Mouse (Mus musculus): ENCODE results near the gene 1700001P01Rik. TPM values are rescaled to one million over a fixed set of nuclear protein-coding genes. Genes with fewer than 3 reads are reported as not detected.

The 1700001P01Rik gene
- not detected for total RNA-seq (2022)

DNA sequence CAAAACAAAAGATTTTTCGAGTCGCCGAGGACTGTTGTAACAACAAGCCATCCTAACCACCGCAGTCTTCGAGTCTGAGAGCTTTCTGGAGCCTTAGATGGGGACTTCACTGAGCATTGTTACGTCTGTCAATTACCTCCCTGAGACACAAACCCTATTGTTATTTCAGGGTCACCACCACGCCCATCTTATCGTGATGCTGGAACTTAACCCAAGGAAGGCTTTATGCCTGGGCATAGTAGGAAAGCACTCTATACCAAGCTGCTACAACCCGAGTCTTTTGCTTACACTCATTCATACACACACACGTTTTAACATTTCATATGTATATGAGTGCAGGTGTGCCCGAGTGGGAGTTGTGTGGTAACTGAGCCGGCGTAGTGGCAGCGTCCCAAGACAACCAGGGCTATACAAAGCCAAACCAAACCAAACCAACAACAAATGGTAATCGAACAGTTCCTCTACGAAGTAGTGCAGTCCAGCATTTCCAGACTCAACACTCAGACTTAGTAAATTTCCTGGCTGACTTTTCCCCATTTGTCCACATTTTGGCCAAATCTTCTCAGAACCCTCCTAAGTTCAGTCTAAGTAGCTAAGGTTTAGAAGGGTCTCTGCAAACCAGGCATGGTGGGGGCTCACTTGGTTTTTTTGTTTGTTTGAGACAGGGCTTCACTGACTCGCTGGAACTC is at the start of gene 1700001P01Rik:
1700001P01Rik (minus strand) TSS at position 111 of the 689 bp plus-strand sequence.
- DNase-seq (ENCODE audit: low spot score): no peak

GRCm38 (mm10) chr11:97825295-97825694 is 49.6 kb upstream of the 1700001P01Rik start:
- DNase-seq (ENCODE audit: low spot score): no peak

- no peak for DNase-seq (ENCODE audit: low spot score)
Observed at GRCm38 (mm10) chr11:97824895-97825294, 49.2 kb upstream of the 1700001P01Rik start.

GRCm38 (mm10) chr11:97824168-97824567 is 48.5 kb upstream of the 1700001P01Rik start:
- DNase-seq (ENCODE audit: low spot score): no peak

DNA sequence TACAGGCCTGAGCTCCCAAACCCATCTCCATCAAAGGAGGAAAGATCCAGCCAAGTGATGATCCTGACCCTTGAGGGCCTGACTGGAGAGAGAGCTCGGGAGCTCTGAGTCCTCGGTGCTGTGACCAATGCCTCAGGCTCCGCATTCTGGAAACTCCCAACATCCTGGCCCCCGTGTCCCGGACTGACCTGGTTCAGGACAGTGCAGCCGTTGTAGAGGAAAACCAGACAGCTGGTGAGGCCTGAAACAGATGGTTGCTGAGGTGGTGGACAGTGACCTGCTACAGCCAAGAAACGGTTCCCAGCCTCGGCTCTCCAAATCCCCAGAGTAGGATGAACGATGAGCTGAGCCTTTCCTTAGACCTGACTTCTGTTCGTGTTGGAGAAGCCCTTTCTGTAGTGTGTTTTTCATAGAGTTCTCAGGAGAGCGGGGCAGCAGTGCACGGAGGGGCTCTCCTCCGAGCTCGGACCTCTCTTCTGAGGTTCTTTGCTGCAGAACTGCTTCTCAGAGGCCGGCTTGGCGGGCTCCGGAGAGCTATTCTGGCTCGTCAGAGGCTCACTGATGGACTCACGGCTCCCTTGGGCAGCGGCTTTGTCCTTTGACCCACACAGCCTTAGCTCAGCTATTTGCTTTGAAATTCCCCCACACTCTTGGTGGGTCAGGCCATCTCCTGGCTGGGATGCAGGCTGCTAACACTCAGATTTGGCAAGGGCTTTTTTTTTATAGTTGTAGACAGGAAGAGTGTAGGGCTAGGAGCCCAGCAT is 47.3 kb upstream of the 1700001P01Rik start:
- DNase-seq (ENCODE audit: low spot score): no peak

GRCm38 (mm10) chr11:97821401-97822064 is 45.8 kb upstream of the 1700001P01Rik start:
- no peak for DNase-seq (ENCODE audit: low spot score)

- DNase-seq (ENCODE audit: low spot score): no peak
Observed at GRCm38 (mm10) chr11:97820840-97821239, 45.1 kb upstream of the 1700001P01Rik start.

DNA sequence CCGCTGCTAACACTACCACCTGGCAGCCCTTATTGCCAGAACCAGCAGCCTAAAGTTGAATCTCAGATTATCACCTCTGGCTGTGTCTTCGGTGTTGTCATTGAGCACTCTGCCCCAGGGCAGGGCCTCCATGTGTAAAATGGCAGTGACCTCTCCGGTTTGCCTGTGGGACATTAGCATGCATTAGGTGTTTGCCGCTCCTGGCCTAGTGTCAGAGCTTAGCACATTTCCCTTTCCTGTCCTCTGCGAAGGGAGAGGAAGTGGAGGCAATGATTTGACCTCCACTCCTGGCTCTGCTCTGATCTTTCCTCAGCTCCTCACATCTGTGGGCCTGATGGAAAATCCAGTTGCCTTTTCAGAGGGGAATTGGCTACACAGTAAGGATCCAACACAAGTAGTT is 44.2 kb upstream of the 1700001P01Rik start:
- peak; percentile 70 for DNase-seq (ENCODE audit: low spot score)

DNA sequence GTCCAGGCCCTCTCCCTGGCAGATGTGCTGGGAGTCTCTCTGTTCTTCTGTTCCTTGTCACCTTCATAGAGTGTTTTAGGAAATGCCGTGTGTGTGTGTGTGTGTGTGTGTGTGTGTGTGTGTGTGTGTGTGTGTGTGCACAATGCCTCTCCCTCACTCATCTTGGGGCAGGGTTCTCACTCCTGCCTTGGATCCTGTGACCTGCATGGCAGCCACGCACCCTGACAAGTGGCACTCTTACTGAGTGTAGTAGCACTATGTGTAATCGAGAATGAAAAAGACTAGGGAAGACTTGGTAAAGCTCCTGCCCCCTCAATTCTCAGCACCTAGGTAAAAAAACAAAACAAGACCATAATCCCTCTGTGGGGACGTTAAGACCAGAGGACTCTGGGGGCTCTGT is 43.4 kb upstream of the 1700001P01Rik start:
- no peak for DNase-seq (ENCODE audit: low spot score)

DNA sequence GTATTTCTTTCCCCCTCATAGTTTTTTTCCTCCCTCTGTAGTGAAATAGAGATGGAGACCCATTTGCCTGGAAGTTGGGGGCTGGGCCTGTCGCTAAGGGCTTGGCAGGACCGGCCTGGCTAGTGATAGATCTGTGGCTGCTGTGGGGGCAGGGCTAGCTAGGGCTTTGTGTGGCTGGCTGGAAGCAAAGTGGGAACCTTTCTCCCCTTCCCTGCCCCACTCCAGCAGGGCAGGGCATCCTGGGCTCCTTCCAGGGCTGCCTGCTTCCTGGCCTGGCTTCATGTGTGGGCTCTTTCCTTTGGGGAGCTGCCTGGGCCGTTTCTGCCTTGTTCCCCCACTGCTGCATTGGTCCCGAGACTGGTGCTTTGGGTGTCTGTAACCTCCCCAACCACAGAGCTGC is 42.9 kb upstream of the 1700001P01Rik start:
- DNase-seq (ENCODE audit: low spot score): no peak

- no peak for DNase-seq (ENCODE audit: low spot score)
Observed at GRCm38 (mm10) chr11:97818003-97818402, 42.3 kb upstream of the 1700001P01Rik start.

DNA sequence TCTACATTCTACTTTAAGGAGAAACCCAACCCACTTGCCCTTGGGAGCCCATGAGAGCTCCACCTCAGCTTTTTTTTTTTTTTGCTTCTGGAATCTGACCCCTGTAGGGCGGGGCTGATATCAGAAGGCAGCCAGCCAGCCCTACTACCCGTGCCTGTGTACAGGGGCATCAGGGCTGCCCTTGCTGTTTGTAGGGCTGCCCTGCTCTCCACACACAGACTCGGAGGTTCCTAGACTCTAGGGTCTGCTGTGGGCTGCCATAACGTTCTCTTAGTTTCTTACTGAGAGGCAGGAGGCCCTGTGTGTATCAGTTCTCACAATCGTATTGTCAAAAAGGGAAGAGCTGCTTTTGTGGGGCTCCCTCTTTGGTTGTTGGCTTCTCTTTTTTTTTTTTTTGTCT is 41.7 kb upstream of the 1700001P01Rik start:
- no peak for DNase-seq (ENCODE audit: low spot score)

DNA sequence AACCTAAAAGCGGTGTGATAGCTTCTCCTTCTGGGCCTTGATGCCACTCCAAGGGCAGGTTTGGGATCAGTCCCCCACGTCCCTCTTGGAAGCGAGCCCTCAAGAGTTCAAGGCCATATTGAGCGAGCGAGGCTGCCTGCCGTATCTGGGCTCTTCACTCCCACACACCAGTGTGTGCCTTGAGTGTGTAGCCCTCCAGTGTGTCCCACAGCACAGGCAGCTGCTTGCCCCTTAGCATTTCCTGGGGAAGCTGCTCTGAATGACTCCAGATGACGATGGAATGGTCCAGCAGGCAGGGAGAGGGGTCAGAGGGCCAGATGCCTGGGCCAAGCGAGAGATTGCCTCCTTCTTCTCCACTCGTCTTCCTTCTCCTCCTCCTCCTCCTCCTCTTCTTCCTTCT is 41.2 kb upstream of the 1700001P01Rik start:
- no peak for DNase-seq (ENCODE audit: low spot score)

DNA sequence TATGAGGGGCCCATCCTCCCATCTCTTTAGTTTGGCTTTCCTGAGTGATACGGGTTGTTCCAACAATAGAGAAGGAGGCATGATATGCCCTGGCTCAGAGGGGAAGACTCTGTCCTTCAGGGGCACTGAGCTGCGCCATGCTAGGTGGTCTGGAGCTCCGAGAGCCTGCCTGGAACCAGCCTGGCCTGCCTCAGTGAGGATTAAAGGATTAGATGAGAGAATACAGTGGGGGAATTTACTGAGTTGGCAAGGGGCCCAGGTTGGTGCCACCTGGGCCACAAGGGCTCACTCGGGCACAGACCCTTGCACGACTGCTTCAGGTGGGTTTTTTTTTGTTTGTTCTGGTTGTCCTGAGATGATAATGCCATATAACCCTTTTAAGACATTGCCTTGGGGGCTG is 40.5 kb upstream of the 1700001P01Rik start:
- DNase-seq (ENCODE audit: low spot score): no peak

DNA sequence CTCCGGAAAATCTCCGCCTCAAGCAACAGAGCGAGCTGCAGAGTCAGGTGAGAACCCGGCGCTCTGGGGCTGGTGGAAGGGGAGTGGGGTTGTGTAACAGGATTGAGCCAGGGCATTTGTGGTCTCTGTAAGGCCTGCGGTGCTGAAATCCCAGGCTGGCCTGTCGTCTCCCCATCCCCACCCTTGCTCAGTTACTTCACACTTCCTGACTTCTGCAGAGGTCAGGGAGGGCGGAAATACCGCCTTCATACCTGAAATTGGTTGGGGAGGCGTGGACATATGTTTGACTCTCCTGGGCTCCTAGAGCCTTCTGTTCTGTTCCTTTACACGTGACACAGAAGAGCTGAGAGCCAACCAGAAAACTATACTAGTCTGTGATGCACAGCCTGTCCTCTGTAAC is 40.0 kb upstream of the 1700001P01Rik start:
- DNase-seq (ENCODE audit: low spot score): no peak

DNA sequence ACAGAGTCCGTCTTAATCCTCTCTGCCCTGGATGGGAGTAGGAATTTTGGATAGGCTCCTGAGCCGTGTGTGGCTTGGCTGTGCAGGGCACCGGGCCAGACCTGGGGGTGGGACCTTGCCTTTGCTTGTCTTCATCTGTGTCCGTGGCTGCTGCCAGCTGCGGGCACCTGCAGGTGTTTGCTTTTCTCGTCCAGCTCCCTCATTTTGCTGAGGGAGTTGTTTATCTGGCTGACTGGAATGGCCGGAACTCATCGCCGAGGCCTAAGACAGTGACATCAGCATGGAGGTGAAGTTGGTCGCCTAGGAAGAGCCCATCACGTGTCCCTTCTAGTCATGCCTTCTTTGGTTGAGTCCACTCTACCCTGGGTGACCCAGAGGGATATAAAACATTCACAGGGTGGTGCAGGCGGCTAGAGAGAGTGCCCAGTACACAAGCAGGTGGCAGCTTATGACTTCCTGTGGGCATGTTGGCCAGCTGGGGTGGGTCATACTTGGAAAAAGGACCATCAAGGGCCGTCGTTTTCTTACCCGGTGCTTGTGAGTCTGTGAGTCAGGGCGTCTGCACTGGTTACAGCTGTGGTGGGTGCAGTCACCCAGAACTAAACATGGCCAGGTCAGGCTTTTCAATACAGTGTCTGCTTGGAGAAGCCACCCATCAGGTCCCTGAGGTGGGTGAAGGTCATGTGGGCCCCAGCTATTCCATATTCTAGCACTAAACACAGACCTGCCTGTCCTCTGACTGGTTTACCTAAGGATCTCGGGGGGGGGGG is 38.2 kb upstream of the 1700001P01Rik start:
- no peak for DNase-seq (ENCODE audit: low spot score)

DNA sequence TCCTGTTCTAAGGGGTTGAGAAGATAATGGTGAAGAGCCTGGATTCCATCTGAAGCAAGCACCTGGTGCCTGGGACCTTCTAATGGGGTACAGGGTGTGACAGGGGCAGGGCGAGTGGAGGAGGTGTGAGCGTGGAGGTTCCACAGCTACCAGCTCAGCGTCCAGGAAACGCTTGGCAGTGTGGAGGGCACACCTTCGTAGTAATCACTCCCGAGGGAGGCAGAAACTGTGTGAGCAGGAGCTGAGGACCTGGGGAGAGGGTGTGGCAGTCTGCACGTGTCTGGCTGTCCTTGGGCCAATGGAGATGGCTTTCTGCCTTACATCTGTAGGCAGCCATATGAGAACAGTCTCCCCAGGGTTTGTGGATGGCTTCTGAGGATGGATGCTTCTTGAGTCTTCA is 37.4 kb upstream of the 1700001P01Rik start:
- DNase-seq (ENCODE audit: low spot score): no peak

GRCm38 (mm10) chr11:97812491-97812921 is 36.8 kb upstream of the 1700001P01Rik start:
- DNase-seq (ENCODE audit: low spot score): no peak

GRCm38 (mm10) chr11:97811569-97812362 is 36.0 kb upstream of the 1700001P01Rik start:
- DNase-seq (ENCODE audit: low spot score): no peak

- DNase-seq (ENCODE audit: low spot score): no peak
Observed at GRCm38 (mm10) chr11:97810970-97811369, 35.3 kb upstream of the 1700001P01Rik start.

- DNase-seq (ENCODE audit: low spot score): no peak
Observed at GRCm38 (mm10) chr11:97810356-97810755, 34.6 kb upstream of the 1700001P01Rik start.
